Mouse (Mus musculus): ENCODE measurements around the gene Ctnna2. TPM values are rescaled to one million over a fixed set of nuclear protein-coding genes. Genes with fewer than 3 reads are reported as not detected.

Ctnna2 gene
- polyA plus RNA-seq, 1 experiment from 2014 or later = 1.6 TPM

GRCm38 (mm10) chr6:77101047-77101446, 878.5 kb downstream of the Ctnna2 start:
- Histone ChIP-seq H3K4me2 (no peak overlapping the region), H3K36me3 (no peaks in the 10 kb centered on the region), H3K27me3 (no peaks in the 10 kb centered on the region), H3K4me3 (no peak overlapping the region), H3K9me3 (replicated peaks) (no peaks in the 10 kb centered on the region), H3K4me1 (replicated peaks) (no peaks in the 10 kb centered on the region), H3K27ac (no peak overlapping the region), H3K9ac (no peak overlapping the region)
- 19% methylated on average over 1 of the region's 1 CpGs for WGBS
- no peak for ATAC-seq (replicated peaks; ENCODE audit: insufficient number of reproducible peaks, insufficient read depth, low FRiP score, low read depth)

GRCm38 (mm10) chr6:77098540-77098939, 881.0 kb downstream of the Ctnna2 start:
- Histone ChIP-seq H3K4me1 (replicated peaks) (no peaks in the 10 kb centered on the region), H3K4me2 (no peak overlapping the region), H3K27ac (no peak overlapping the region), H3K9ac (no peak overlapping the region), H3K36me3 (no peaks in the 10 kb centered on the region), H3K9me3 (replicated peaks) (no peaks in the 10 kb centered on the region), H3K27me3 (no peaks in the 10 kb centered on the region), H3K4me3 (no peak overlapping the region)
- ATAC-seq (replicated peaks; ENCODE audit: insufficient number of reproducible peaks, insufficient read depth, low FRiP score, low read depth) = no peak
- 88% methylated on average over 1 of the region's 1 CpGs for WGBS

DNA sequence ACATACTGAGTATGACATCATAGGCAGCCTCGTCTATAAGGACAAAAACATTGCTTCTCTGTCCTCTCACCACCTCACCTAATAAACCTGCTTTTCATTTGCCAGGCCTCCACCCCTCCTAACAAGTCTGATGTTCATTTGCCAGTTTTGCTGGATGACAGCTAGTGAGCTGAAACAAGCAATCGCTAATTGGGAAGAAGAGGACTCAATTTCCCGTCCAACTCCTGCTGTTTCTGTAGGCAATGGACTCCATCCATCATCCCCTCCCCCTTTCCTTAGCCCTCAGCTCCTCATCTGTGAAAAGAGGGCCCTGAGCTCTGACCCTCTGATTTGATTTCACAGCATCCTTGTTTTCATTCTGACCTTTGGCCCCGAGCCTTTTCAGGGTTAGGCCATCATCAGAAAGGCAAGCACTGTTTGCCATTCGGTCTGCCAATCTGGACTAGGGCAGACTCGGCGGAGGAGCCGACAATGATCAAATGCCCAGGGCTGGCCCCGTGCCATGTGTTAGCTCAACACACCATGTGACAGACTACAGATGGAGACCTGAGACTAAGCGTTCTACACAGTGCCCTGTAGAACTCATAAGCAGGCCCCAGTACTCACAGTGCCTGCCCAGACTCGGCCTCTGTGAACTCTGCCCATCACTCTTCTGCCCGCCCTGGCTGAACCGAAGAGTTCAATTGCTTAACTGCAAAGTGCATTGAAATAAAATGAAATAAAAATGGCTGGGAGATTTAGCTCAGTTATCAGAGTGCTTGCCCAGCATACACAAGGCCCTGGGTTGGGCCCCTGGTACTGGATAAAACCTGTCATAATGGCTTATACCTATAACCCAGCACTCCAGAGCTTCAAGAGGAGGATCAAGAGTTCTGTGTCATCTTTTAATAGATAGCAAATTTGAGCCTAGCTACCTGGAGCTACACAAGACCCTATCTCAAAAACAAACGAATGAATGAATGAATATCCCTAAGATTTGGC, 903.8 kb downstream of the Ctnna2 start:
- Histone ChIP-seq H3K27me3 (no peaks in the 10 kb centered on the region), H3K27ac (no peak overlapping the region), H3K36me3 (no peaks in the 10 kb centered on the region), H3K9ac (no peak overlapping the region), H3K4me1 (replicated peaks) (no peaks in the 10 kb centered on the region), H3K9me3 (replicated peaks) (no peaks in the 10 kb centered on the region), H3K4me2 (no peak overlapping the region), H3K4me3 (no peak overlapping the region)
- 68% methylated on average over 14 of the region's 14 CpGs for WGBS
- ATAC-seq (replicated peaks; ENCODE audit: insufficient number of reproducible peaks, insufficient read depth, low FRiP score, low read depth) = no peak

DNA sequence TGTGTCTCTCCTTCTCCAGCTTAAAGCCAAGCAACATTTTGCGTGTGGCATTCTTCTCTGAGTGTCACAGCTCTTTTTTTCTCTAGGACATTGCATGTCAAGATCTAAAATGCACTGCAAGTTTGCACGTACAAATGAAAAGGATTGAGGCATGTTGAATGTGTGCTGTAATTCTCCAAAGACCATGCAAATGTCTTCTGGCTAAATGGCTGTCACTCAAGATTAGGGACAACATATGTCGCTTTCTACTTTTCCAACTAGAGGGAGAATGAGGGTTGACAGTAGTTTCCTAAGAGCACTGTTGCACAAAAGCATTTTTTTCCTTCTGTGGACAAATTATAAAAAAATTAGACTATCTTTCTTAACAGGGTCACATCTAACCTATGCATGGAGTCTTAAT, 909.9 kb downstream of the Ctnna2 start:
- Histone ChIP-seq H3K4me2 (no peak overlapping the region), H3K9ac (no peak overlapping the region), H3K4me1 (replicated peaks) (no peaks in the 10 kb centered on the region), H3K4me3 (no peak overlapping the region), H3K36me3 (no peaks in the 10 kb centered on the region), H3K27ac (no peak overlapping the region), H3K27me3 (no peaks in the 10 kb centered on the region), H3K9me3 (replicated peaks) (no peaks in the 10 kb centered on the region)
- 72% methylated on average over 3 of the region's 3 CpGs for WGBS
- ATAC-seq (replicated peaks; ENCODE audit: insufficient number of reproducible peaks, insufficient read depth, low FRiP score, low read depth) = no peak

DNA sequence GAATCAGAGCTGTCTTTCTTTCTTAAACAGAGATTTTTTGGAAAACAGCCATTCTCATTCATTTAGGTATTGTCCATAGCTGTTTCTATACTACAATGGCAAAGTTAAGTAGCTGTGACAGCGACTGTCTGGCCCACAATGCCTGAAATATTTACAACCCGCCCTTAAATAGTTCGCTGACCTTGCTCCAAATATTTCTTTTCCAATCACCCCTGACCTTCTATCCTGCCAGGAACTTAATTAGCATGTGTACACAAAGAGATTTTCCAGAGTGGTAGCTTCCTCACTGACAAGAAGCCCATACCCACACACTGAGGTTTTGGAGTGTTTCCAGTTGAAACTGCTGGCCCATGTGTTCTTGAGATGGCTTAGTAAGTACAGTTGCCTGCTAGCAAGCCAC, 928.8 kb downstream of the Ctnna2 start:
- Histone ChIP-seq H3K36me3 (no peaks in the 10 kb centered on the region), H3K9me3 (replicated peaks) (no peaks in the 10 kb centered on the region), H3K9ac (no peak overlapping the region), H3K4me1 (replicated peaks) (no peaks in the 10 kb centered on the region), H3K27me3 (no peaks in the 10 kb centered on the region), H3K27ac (no peak overlapping the region), H3K4me3 (no peak overlapping the region), H3K4me2 (no peak overlapping the region)
- WGBS = 68% methylated on average over 3 of the region's 3 CpGs
- ATAC-seq (replicated peaks; ENCODE audit: insufficient number of reproducible peaks, insufficient read depth, low FRiP score, low read depth) = no peak

GRCm38 (mm10) chr6:77050193-77050592, 929.3 kb downstream of the Ctnna2 start:
- H3K9ac ChIP-seq = no peak overlapping the region
- no peaks in the 10 kb centered on the region for H3K9me3 ChIP-seq (replicated peaks)
- H3K27me3 ChIP-seq = no peaks in the 10 kb centered on the region
- no peaks in the 10 kb centered on the region for H3K4me1 ChIP-seq (replicated peaks)
- H3K36me3 ChIP-seq = no peaks in the 10 kb centered on the region
- no peak overlapping the region for H3K4me2 ChIP-seq
- no peak for ATAC-seq (replicated peaks; ENCODE audit: insufficient number of reproducible peaks, insufficient read depth, low FRiP score, low read depth)
- no peak overlapping the region for H3K4me3 ChIP-seq
- 85% methylated on average over 2 of the region's 2 CpGs for WGBS
- H3K27ac ChIP-seq = no peak overlapping the region

GRCm38 (mm10) chr6:77047568-77047967, 931.9 kb downstream of the Ctnna2 start:
- Histone ChIP-seq H3K4me3 (no peak overlapping the region), H3K9me3 (replicated peaks) (no peaks in the 10 kb centered on the region), H3K27ac (no peak overlapping the region), H3K36me3 (no peaks in the 10 kb centered on the region), H3K9ac (no peak overlapping the region), H3K4me1 (replicated peaks) (no peaks in the 10 kb centered on the region), H3K27me3 (no peaks in the 10 kb centered on the region), H3K4me2 (no peak overlapping the region)
- ATAC-seq (replicated peaks; ENCODE audit: insufficient number of reproducible peaks, insufficient read depth, low FRiP score, low read depth) = no peak
- whole genome bisulfite sequencing = 59% methylated on average over 1 of the region's 1 CpGs

- H3K9ac ChIP-seq = no peak overlapping the region
- H3K27ac ChIP-seq = no peak overlapping the region
- H3K9me3 ChIP-seq (replicated peaks) = no peaks in the 10 kb centered on the region
- H3K4me1 ChIP-seq (replicated peaks) = no peaks in the 10 kb centered on the region
- no peaks in the 10 kb centered on the region for H3K27me3 ChIP-seq
- no peak for ATAC-seq (replicated peaks; ENCODE audit: insufficient number of reproducible peaks, insufficient read depth, low FRiP score, low read depth)
- H3K36me3 ChIP-seq = no peaks in the 10 kb centered on the region
- H3K4me2 ChIP-seq = no peak overlapping the region
- H3K4me3 ChIP-seq = no peak overlapping the region
These were observed 954.4 kb downstream of the Ctnna2 start for GRCm38 (mm10) chr6:77025066-77025465.

DNA sequence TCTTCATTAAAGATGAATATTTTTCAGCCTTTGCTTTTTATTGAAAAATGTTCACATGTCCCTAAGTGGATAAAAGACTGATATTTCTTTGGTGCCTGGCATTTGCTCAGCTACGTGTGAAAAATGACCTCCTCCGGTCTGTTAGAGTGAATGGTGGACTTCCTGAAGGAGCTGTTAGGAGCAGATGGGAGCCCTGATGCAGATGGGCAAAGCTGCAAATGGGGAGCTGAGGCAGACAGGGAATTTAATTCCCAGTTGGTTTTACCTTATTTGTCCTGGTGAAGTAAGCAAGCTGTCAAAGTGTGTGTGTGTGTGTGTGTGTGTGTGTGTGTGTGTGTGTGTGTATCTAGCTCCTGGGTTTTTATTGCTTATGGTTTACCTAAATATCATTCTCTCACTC, 966.3 kb downstream of the Ctnna2 start:
- Histone ChIP-seq H3K9me3 (replicated peaks) (no peaks in the 10 kb centered on the region), H3K4me3 (no peak overlapping the region), H3K36me3 (no peaks in the 10 kb centered on the region), H3K9ac (no peak overlapping the region), H3K4me2 (no peak overlapping the region), H3K27ac (no peak overlapping the region), H3K4me1 (replicated peaks) (no peaks in the 10 kb centered on the region), H3K27me3 (no peaks in the 10 kb centered on the region)
- WGBS = 70% methylated on average over 2 of the region's 2 CpGs
- no peak for ATAC-seq (replicated peaks; ENCODE audit: insufficient number of reproducible peaks, insufficient read depth, low FRiP score, low read depth)

DNA sequence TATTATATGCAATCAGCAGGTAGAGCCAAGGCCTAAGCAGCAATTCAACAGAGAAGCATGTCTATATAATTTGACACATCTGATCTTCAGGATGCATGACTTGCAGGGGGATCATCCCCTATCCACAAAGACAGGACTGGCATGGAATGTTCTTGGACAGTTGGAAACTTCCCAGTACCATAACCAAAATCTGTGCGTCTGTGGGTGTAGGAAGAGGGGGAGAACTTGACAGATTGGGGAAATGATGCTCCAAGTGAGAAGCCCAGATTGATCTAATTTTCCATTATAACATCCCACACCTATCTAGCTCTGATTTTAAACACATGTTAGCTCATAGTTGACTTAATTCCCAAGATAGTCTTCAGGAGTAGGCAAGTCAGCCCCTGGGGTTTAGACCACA, 968.5 kb downstream of the Ctnna2 start:
- no peak overlapping the region for H3K4me3 ChIP-seq
- 76% methylated on average over 1 of the region's 1 CpGs for WGBS

GRCm38 (mm10) chr6:76992128-76992527, 987.4 kb downstream of the Ctnna2 start:
- Histone ChIP-seq H3K9me3 (replicated peaks) (no peaks in the 10 kb centered on the region), H3K27me3 (no peaks in the 10 kb centered on the region), H3K36me3 (no peaks in the 10 kb centered on the region), H3K4me2 (no peak overlapping the region), H3K4me3 (no peak overlapping the region), H3K27ac (no peak overlapping the region), H3K9ac (no peak overlapping the region), H3K4me1 (replicated peaks) (no peaks in the 10 kb centered on the region)
- WGBS = 69% methylated on average over 3 of the region's 3 CpGs
- no peak for ATAC-seq (replicated peaks; ENCODE audit: insufficient number of reproducible peaks, insufficient read depth, low FRiP score, low read depth)

More for the DNA sequence above, 968.5 kb downstream of the Ctnna2 start:
- no peak for ATAC-seq (replicated peaks; ENCODE audit: insufficient number of reproducible peaks, insufficient read depth, low FRiP score, low read depth)
- H3K9ac ChIP-seq = no peak overlapping the region
- no peak overlapping the region for H3K4me2 ChIP-seq
- H3K9me3 ChIP-seq (replicated peaks) = no peaks in the 10 kb centered on the region
- no peaks in the 10 kb centered on the region for H3K27me3 ChIP-seq
- H3K27ac ChIP-seq = no peak overlapping the region
- H3K4me1 ChIP-seq (replicated peaks) = no peaks in the 10 kb centered on the region
- no peaks in the 10 kb centered on the region for H3K36me3 ChIP-seq

- Histone ChIP-seq H3K4me3 (no peak overlapping the region), H3K9me3 (replicated peaks) (no peaks in the 10 kb centered on the region), H3K36me3 (no peaks in the 10 kb centered on the region), H3K4me2 (no peak overlapping the region), H3K4me1 (replicated peaks) (no peaks in the 10 kb centered on the region), H3K9ac (no peak overlapping the region), H3K27ac (no peak overlapping the region), H3K27me3 (no peaks in the 10 kb centered on the region)
- ATAC-seq (replicated peaks; ENCODE audit: insufficient number of reproducible peaks, insufficient read depth, low FRiP score, low read depth) = no peak
- WGBS = 66% methylated on average over 4 of the region's 4 CpGs
These were observed 994.7 kb downstream of the Ctnna2 start for GRCm38 (mm10) chr6:76984773-76985172.
